Mouse (Mus musculus) midbrain, embryonic 14.5 days (tissue): ENCODE measurements around the gene Rubcn. TPM values are rescaled to one million over a fixed set of nuclear protein-coding genes. Genes with fewer than 3 reads are reported as not detected.

Experiments
- ATAC-seq: fragments of 200-750 bp; cut with Nextera tagmentation; 2 replicates; pipeline ENCODE4 v1.8.0; 2017; ENCODE audit warnings: moderate number of reproducible peaks, moderate library complexity; ENCODE audit not compliant: low FRiP score, low TSS enrichment
- DNase-seq: peaks from one replicate; pipeline ENCODE4 v3.0.0-alpha.2; 2015
- H3K27ac ChIP-seq: fragments of 300-500 bp; sonication (generic); replicated peaks from 2 replicates; pipeline ENCODE4 v1.5.1; 2014; ENCODE audit warnings: mild to moderate bottlenecking, low read depth, low read length, moderate library complexity
- H3K27me3 ChIP-seq: fragments of 300-500 bp; sonication (generic); 2 replicates; pipeline ENCODE4 v1.6.1; 2014; ENCODE audit warnings: low read length, control low read depth, mixed read lengths; ENCODE audit not compliant: control insufficient read depth, insufficient read depth
- H3K36me3 ChIP-seq: fragments of 300-500 bp; sonication (generic); 2 replicates; pipeline ENCODE4 v1.6.1; 2014; ENCODE audit warnings: low read length, control low read depth; ENCODE audit not compliant: control insufficient read depth, insufficient read depth
- H3K4me1 ChIP-seq: fragments of 300-500 bp; sonication (generic); 2 replicates; pipeline ENCODE4 v1.6.1; 2014; ENCODE audit warnings: mild to moderate bottlenecking, antibody characterized with exemption, low read length, control low read depth; ENCODE audit not compliant: control insufficient read depth, insufficient read depth
- H3K4me2 ChIP-seq: fragments of 300-500 bp; sonication (generic); 2 replicates; pipeline ENCODE4 v1.6.1; 2014; ENCODE audit warnings: mild to moderate bottlenecking, low read length, moderate library complexity
- H3K4me3 ChIP-seq: fragments of 300-500 bp; sonication (generic); replicated peaks from 2 replicates; pipeline ENCODE4 v1.5.1; 2014; ENCODE audit warnings: low read depth, low read length
- H3K9ac ChIP-seq: fragments of 300-500 bp; sonication (generic); replicated peaks from 2 replicates; pipeline ENCODE4 v1.6.1; 2014; ENCODE audit warnings: mild to moderate bottlenecking, low read length, moderate library complexity
- H3K9me3 ChIP-seq: fragments of 300-500 bp; sonication (generic); 2 replicates; pipeline ENCODE4 v1.6.1; 2016; ENCODE audit warnings: low read length, control low read depth, mixed read lengths; ENCODE audit not compliant: control insufficient read depth
- WGBS: fragments of 180-500 bp; shearing (Covaris S2); extraction: QIAGEN DNeasy Blood & Tissue Kit; methylation state at CpG from one replicate; pipeline ENCODE4 v1.1.7; 2014; 5-methylcytosine and 5-hydroxymethylcytosine counted together
- polyA plus RNA-seq: library from polyadenylated mRNA; unstranded; fragments of >200 nt; fragmentation: Nextera tagmentation; extraction: Ambion mirVana; gene quantifications from 2 replicates; pipeline ENCODE4 v1.2.1, GENCODE M21; 2014

The Rubcn gene
- polyA plus RNA-seq, 1 experiment from 2014 or later = 30.0 TPM

DNA sequence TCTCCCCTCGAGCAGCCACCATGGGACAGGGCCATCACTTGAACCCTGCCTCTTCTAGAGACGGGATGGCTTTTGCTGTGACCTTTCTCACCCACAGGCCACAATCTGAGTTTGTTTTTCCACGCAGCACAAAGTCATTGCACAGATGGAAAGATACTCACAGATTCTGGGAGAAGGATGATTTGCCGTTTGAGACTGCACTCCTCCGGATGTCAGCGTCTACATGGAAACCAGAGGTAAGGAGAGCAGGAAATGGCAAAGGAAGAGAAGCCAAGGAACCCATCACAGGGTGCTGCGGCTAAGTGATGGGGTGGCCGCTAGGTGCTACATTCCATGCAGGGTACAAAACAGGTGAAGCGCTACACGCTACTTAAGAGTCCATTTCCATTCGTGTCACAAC is 48.5 kb downstream of the Rubcn start:
- Histone ChIP-seq H3K4me3 (no peak overlapping the region), H3K27me3 (no peaks in the 10 kb centered on the region), H3K36me3 (peaks cover 78% of the 10 kb centered on the region), H3K4me1 (no peaks in the 10 kb centered on the region), H3K9me3 (no peaks in the 10 kb centered on the region), H3K9ac (no peak overlapping the region), H3K27ac (no peak overlapping the region), H3K4me2 (no peak overlapping the region)
- DNase-seq (no peak), ATAC-seq (no peak)
- WGBS = 93% methylated on average over 11 of the region's 11 CpGs

DNA sequence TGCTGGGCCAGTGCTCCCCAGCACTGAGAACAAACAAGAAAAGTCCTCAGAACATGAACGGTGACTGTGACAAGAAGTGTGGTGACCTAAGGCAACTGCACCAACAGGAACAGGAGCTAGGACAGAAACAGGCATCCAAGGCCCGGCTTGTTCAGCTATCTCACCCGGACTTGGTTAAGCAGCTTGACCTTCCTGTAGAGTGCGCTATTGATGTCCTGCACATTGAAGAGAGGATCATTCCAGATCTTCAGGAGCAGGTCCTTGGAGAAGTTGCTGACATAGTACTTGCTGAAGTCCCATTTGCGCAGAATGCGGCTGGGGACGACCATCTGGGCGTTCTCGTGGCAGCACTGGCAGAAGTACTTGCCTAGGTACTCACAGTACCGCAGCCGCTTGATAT is 51.0 kb downstream of the Rubcn start:
- Histone ChIP-seq H3K4me1 (no peaks in the 10 kb centered on the region), H3K27ac (no peak overlapping the region), H3K4me2 (no peak overlapping the region), H3K9ac (no peak overlapping the region), H3K27me3 (no peaks in the 10 kb centered on the region), H3K36me3 (peaks cover 84% of the 10 kb centered on the region), H3K4me3 (no peak overlapping the region), H3K9me3 (no peaks in the 10 kb centered on the region)
- ATAC-seq = no peak
- no peak for DNase-seq
- 97% methylated on average over 11 of the region's 11 CpGs for WGBS

DNA sequence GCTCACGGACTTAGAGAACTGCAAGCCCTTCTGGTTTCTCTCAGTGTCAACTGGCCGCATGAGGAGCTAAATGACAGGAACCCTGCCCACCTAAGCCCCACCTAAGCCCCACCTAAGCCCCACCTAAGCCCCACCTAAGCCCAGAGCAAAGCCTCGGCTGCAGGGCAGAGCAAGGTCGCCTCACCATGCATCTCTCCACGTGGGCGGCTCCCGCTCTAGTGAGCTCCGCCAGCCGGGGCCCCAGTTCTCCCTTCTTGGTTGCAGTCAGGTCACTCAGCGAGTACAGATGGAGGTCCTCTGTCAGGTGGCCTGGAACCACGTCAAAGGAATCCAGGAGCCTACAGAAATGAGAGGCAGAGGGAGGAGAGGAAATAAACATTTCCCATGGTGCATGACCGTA is 52.2 kb downstream of the Rubcn start:
- ATAC-seq (no peak), DNase-seq (no peak)
- 87% methylated on average over 12 of the region's 12 CpGs for WGBS
- H3K4me3 ChIP-seq = no peak overlapping the region
- H3K9ac ChIP-seq = no peak overlapping the region
- H3K4me1 ChIP-seq = no peaks in the 10 kb centered on the region
- peaks cover 87% of the 10 kb centered on the region for H3K36me3 ChIP-seq
- no peak overlapping the region for H3K27ac ChIP-seq
- no peaks in the 10 kb centered on the region for H3K27me3 ChIP-seq
- H3K9me3 ChIP-seq = no peaks in the 10 kb centered on the region
- no peak overlapping the region for H3K4me2 ChIP-seq

DNA sequence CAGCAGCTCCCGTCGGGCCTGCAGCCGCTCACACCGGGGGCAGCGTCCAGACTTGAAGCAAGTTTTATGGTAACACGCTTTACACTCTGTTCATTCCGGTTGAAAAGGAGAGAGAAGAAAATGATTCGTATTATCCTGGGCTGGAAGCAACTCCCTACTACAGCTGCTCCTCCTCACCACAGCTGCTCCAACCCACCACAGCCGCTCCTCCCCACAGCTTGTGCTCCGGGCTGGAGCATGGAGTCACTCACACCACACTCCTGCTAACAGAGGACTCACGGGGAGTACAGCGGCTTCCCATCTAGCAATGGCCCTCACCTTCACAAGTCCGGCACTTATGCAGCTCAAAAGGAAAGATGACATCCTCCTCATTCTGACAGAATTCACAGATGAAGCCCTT is 53.5 kb downstream of the Rubcn start:
- H3K9ac ChIP-seq = no peak overlapping the region
- ATAC-seq (no peak), DNase-seq (no peak)
- no peak overlapping the region for H3K27ac ChIP-seq
- H3K4me3 ChIP-seq = no peak overlapping the region
- H3K9me3 ChIP-seq = no peaks in the 10 kb centered on the region
- no peak overlapping the region for H3K4me2 ChIP-seq
- no peaks in the 10 kb centered on the region for H3K27me3 ChIP-seq
- WGBS = 97% methylated on average over 13 of the region's 13 CpGs
- no peaks in the 10 kb centered on the region for H3K4me1 ChIP-seq
- peaks cover 78% of the 10 kb centered on the region for H3K36me3 ChIP-seq

DNA sequence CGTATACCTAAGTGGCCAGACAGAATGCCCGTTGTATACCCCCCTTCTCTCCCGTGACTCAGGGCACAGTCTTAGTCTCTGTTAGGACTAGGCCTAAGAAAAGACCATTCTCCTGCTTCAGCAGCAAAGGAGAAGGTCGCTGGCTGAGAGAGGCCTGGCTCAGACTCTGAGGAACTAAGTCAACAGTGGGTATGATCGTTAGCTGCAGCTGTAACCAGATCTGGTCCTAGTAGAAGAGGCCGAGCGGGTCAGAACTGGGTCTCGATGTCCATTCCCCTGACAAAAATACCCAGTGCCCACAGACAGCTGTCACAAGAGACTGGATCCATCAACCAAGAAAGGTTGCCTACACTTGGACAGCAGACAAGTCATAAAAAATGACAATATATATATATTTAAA is 54.1 kb downstream of the Rubcn start:
- 96% methylated on average over 8 of the region's 8 CpGs for whole genome bisulfite sequencing
- Histone ChIP-seq H3K4me2 (no peak overlapping the region), H3K9ac (no peak overlapping the region), H3K27ac (no peak overlapping the region), H3K9me3 (no peaks in the 10 kb centered on the region), H3K4me1 (no peaks in the 10 kb centered on the region), H3K27me3 (no peaks in the 10 kb centered on the region), H3K36me3 (peaks cover 73% of the 10 kb centered on the region), H3K4me3 (no peak overlapping the region)
- ATAC-seq (no peak), DNase-seq (no peak)

DNA sequence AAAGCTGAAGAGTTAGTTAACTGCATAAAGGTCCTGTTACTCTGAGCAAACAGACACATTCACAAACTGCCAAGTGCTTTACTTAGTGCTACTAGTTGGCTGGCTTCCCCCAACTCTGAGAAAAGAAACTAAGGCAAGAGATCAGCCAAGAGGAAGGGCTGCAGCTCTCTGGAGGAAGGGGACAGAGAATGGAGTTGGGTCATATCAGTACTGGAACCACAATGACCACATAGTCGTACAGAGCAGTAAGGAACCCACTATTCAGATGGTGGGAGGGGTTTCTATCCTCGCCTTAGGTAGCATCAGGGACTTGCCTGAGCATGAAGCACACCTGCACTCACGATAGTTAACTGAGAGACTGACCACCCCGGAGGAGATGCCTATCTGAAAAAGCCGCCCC is 54.7 kb downstream of the Rubcn start:
- no peak overlapping the region for H3K27ac ChIP-seq
- no peaks in the 10 kb centered on the region for H3K9me3 ChIP-seq
- 86% methylated on average over 5 of the region's 5 CpGs for WGBS
- H3K27me3 ChIP-seq = no peaks in the 10 kb centered on the region
- H3K4me2 ChIP-seq = no peak overlapping the region
- no peak for ATAC-seq
- H3K36me3 ChIP-seq = peaks cover 68% of the 10 kb centered on the region
- no peak overlapping the region for H3K4me3 ChIP-seq
- H3K9ac ChIP-seq = no peak overlapping the region
- no peaks in the 10 kb centered on the region for H3K4me1 ChIP-seq
- DNase-seq = no peak

DNA sequence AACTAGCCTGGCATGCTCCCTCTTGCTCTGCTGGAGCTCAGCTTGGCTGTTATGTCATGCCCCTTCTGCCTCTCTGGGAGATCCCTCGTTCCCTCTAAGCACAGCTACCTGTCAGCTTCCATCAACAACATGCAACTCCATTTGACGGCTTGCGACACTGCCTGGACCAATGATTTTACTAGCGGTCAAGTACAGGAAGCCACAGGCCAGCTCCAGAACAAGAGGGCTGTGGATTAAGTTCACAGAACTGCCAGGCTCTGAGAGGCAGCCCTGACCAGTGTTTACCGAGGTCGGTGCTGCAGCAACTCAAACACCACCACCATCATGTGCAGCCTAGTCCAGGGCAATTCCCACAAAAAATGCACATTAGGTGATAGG is 55.1 kb downstream of the Rubcn start:
- Histone ChIP-seq H3K9me3 (no peaks in the 10 kb centered on the region), H3K27ac (no peak overlapping the region), H3K4me1 (no peaks in the 10 kb centered on the region), H3K4me2 (no peak overlapping the region), H3K4me3 (no peak overlapping the region), H3K27me3 (no peaks in the 10 kb centered on the region), H3K9ac (no peak overlapping the region), H3K36me3 (peaks cover 64% of the 10 kb centered on the region)
- ATAC-seq (no peak), DNase-seq (no peak)
- WGBS = 92% methylated on average over 6 of the region's 6 CpGs

DNA sequence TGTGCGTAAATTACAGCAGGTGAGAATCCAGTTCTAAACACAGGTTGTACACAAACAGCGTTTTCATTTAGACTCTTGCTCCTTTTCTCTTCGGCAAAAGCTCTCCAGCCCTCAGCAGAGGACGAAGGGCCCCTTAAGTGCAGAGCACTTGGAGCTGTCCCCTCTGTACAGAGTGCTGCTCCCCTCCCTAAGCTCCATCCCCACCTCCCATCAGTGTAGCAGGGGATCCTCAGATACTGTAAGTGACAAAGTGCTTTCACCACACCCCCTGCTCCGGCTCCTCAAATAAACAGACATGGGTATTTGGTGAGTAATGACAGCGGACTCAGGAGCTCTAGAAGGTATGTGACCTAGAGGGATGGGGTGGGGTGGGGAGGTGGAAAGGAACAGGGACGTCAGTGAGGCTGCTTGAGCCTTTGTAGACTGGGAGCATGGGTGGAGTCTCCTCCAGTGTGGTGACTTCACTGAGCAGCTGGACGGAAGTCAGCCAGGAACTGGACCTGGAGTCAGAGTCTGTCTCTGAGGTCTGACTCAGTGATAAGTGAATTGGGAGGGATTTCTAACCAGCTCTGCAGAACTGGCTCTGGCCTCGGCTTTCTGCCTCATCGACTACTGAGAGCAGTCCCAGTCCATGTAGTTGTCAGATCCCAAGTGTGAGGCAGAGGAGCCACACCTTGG is 55.7 kb downstream of the Rubcn start:
- Histone ChIP-seq H3K4me1 (no peaks in the 10 kb centered on the region), H3K27ac (no peak overlapping the region), H3K9ac (no peak overlapping the region), H3K9me3 (no peaks in the 10 kb centered on the region), H3K4me3 (no peak overlapping the region), H3K36me3 (peaks cover 59% of the 10 kb centered on the region), H3K27me3 (no peaks in the 10 kb centered on the region), H3K4me2 (no peak overlapping the region)
- ATAC-seq = no peak
- WGBS = 82% methylated on average over 10 of the region's 10 CpGs
- no peak for DNase-seq

DNA sequence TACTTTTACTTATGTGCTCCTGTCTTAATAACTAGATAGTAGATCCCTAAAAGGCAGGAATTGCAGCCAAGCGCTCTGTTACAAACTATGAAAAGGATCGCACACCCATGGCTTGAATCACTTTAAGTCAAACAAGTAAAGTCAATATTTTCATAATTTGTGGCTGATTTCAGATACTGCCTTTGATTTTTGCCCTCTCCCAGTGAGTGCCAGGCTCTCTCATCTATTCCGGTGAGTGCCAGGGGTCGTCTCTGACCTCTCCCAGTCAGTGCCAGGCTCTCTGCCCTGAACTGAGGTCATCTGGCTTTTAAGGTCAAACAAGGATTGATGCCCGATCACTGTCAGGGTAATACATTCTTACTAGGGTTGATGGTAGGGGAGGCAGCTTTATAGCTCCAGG is 59.1 kb downstream of the Rubcn start:
- Histone ChIP-seq H3K4me1 (0 out of 2 replicates have a peak, but pooled peaks cover 3% of the 10 kb centered on the region), H3K9me3 (no peaks in the 10 kb centered on the region), H3K9ac (no peak overlapping the region), H3K4me2 (no peak overlapping the region), H3K27ac (no peak overlapping the region), H3K36me3 (peaks cover 25% of the 10 kb centered on the region), H3K27me3 (no peaks in the 10 kb centered on the region), H3K4me3 (no peak overlapping the region)
- DNase-seq (no peak), ATAC-seq (no peak)
- WGBS = 89% methylated on average over 5 of the region's 5 CpGs
